Mouse (Mus musculus) ES-E14 (cell line): Measurements from ENCODE around the gene Edn3. TPM values are rescaled to one million over a fixed set of nuclear protein-coding genes. Genes with fewer than 3 reads are reported as not detected.

Experiments
- DNase-seq: peaks from one replicate; pipeline ENCODE4 v3.0.0-alpha.2; 2013; ENCODE audit warnings: low read depth, low spot score
- H3K27ac ChIP-seq: 2 replicates; pipeline ENCODE4 v1.5.1; 2012; ENCODE audit warnings: low read depth, mild to moderate bottlenecking, low read length, moderate library complexity, mixed read lengths; ENCODE audit not compliant: poor library complexity, insufficient read depth, severe bottlenecking
- H3K36me3 ChIP-seq: 2 replicates; pipeline ENCODE4 v1.6.1; 2012; ENCODE audit warnings: mild to moderate bottlenecking, low read length, moderate library complexity, mixed read lengths; ENCODE audit not compliant: control insufficient read depth, poor library complexity, insufficient read depth, severe bottlenecking
- H3K4me1 ChIP-seq, 2 experiments: fragments of 150-350 bp in 1 of 2; sonication (generic) in 1 of 2; 2 replicates each; pipeline ENCODE4 v1.6.1; 2012; ENCODE audit warnings: low read length in 2 of 2, mild to moderate bottlenecking in 1 of 2, mixed read lengths in 1 of 2; ENCODE audit not compliant: control insufficient read depth in 2 of 2, insufficient read depth in 2 of 2, poor library complexity in 1 of 2
- H3K4me3 ChIP-seq, 2 experiments: fragments of 150-350 bp in 1 of 2; sonication (generic) in 1 of 2; 2 replicates each; pipeline ENCODE4 v1.5.1; 2012; ENCODE audit warnings: low read length in 2 of 2, low read depth in 1 of 2, mild to moderate bottlenecking in 1 of 2, mixed read lengths in 1 of 2; ENCODE audit not compliant: insufficient read depth in 1 of 2, poor library complexity in 1 of 2, severe bottlenecking in 1 of 2
- H3K9ac ChIP-seq: 2 replicates; pipeline ENCODE4 v1.6.1; 2012; ENCODE audit warnings: low read depth, mild to moderate bottlenecking, low read length, mixed read lengths; ENCODE audit not compliant: poor library complexity, insufficient read depth, severe bottlenecking
- H3K9me3 ChIP-seq: fragments of 150-350 bp; sonication (generic); 2 replicates; pipeline ENCODE4 v1.6.1; 2012; ENCODE audit warnings: low read depth, mild to moderate bottlenecking, low read length; ENCODE audit not compliant: control insufficient read depth, insufficient read depth
- CHD2 ChIP-seq: IDR thresholded peaks from 2 replicates; pipeline ENCODE4 v1.6.1; 2014; ENCODE audit warnings: mild to moderate bottlenecking, low read depth, low read length, inconsistent platforms
- HCFC1 ChIP-seq: IDR thresholded peaks from 2 replicates; pipeline ENCODE4 v1.6.1; 2012; ENCODE audit warnings: low read length, inconsistent platforms, borderline replicate concordance; ENCODE audit not compliant: insufficient read depth
- MAFK ChIP-seq: IDR thresholded peaks from 2 replicates; pipeline ENCODE4 v1.6.1; 2014; ENCODE audit warnings: mild to moderate bottlenecking, low read depth, low read length, inconsistent platforms; ENCODE audit not compliant: insufficient read depth
- ZC3H11A ChIP-seq: IDR thresholded peaks from 2 replicates; pipeline ENCODE4 v1.6.1; 2012; ENCODE audit warnings: low read depth, mild to moderate bottlenecking, inconsistent platforms, low read length, borderline replicate concordance
- ZNF384 ChIP-seq: IDR thresholded peaks from 2 replicates; pipeline ENCODE4 v1.6.1; 2012; ENCODE audit warnings: low read depth, low read length, inconsistent platforms
- in situ Hi-C, 2 experiments: fragments of 600-800 bp; cut with MboI; formaldehyde crosslinking; loops; one replicate each; pipeline ENCODE4 v1.15.1; 2025; ENCODE audit warnings: low sequenced_read_pairs in 2 of 2, inconsistent platforms in 1 of 2; ENCODE audit not compliant: unreplicated experiment in 2 of 2
- total RNA-seq: library from RNA; depleted of rRNA; stranded (reverse); fragments of 300-350 nt; gene quantifications from 2 replicates; pipeline ENCODE4 v1.2.3, GENCODE M21; 2012; rRNA removed

Edn3 gene
- 0.21 and 0.22 TPM in 2 replicates for total RNA-seq

- Histone ChIP-seq H3K4me3 (peak within 1 kb of the TSS; percentile 65 to 72), H3K36me3 (no peaks in the 10 kb centered on the region), H3K9me3 (no peaks in the 10 kb centered on the region), H3K27ac (no peak within 1 kb of the TSS), H3K9ac (peak within 1 kb of the TSS; percentile 72), H3K4me1 (peaks cover 0 to 3% of the 10 kb centered on the region in 2 experiments; a peak in 1 of 4 replicates)
- no peak for DNase-seq
- in situ Hi-C loops = no loop called here
- TF ChIP-seq ZNF384 (no peak), HCFC1 (no peak), ZC3H11A (no peak), CHD2 (no peak), MAFK (no peak)
Measured at GRCm38 (mm10) chr2:174760479-174761121, at the start of gene Edn3. Gene Edn3, plus strand, starts transcription at chr2:174760619.

DNA sequence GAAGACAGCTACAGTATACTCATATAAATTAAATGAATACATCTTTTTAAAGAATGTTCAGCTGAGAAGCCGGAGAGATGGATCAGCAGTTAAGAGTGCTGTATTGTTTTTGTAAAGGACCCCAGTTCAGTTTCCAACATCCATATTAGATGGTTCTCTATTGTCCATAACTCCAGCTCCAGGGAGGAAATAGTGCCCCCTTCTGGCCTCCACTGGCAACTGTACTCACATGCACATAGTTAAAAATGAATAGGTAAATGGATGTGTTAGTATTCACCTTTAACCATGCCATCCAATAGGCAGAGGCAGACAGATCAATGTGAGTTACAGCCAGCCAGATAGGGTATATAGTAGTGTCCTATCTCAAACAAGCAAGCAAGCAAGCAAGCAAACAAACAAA is 48.4 kb upstream of the Edn3 start:
- no peak for TF ChIP-seq CHD2
- TF ChIP-seq ZC3H11A = peak; percentile 15; the same call in 1 of the 2 replicates
- in situ Hi-C loops = no loop called here
- H3K4me1 ChIP-seq = no peaks in the 10 kb centered on the region; a peak in 1 of 4 replicates
- H3K9me3 ChIP-seq = no peaks in the 10 kb centered on the region
- no peak overlapping the region for H3K9ac ChIP-seq
- no peak overlapping the region for H3K4me3 ChIP-seq
- H3K36me3 ChIP-seq = no peaks in the 10 kb centered on the region
- no peak overlapping the region for H3K27ac ChIP-seq
- no peak for DNase-seq

DNA sequence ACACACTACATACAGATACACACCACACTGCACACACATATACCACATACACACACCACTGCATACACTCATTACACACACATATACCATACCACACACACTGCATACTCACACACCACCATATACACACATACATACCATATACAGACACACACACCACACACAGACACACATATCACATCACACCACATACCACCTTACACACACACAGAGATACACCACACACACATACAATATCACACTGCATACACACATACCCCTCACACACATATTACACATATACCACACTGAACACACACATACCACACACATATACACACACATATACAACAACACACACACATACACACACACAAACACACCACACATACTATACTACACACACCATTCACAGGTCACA is 44.5 kb upstream of the Edn3 start:
- no peak for DNase-seq
- Histone ChIP-seq H3K9ac (no peak overlapping the region), H3K27ac (no peak overlapping the region), H3K4me1 (no peaks in the 10 kb centered on the region), H3K36me3 (no peaks in the 10 kb centered on the region), H3K4me3 (no peak overlapping the region), H3K9me3 (no peaks in the 10 kb centered on the region)
- in situ Hi-C loops = no loop called here
- TF ChIP-seq HCFC1 (no peak), ZNF384 (no peak), CHD2 (no peak), ZC3H11A (no peak), MAFK (no peak)

DNA sequence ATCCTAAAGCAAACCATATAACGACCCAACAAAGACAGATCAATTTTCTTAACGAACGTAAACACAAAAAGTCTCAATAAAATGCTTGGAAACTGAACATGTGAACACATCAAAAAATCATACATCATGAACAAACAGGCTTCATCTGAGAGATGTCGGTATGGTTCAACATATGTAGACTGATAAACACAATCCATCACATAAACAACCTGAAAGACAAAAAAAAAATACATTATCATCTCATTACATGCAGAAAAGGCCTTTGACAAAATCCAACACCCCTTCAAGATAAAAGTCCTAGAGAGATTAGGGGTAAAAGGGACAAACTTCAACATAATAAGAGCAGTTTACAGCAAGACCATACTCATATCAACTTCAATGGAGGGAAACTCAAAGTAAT is 42.6 kb upstream of the Edn3 start:
- H3K4me1 ChIP-seq = no peaks in the 10 kb centered on the region
- H3K4me3 ChIP-seq = no peak overlapping the region
- no peaks in the 10 kb centered on the region for H3K36me3 ChIP-seq
- in situ Hi-C loops = no loop called here
- TF ChIP-seq CHD2 (no peak), MAFK (no peak), ZC3H11A (no peak), ZNF384 (no peak), HCFC1 (no peak)
- no peaks in the 10 kb centered on the region for H3K9me3 ChIP-seq
- no peak overlapping the region for H3K9ac ChIP-seq
- no peak overlapping the region for H3K27ac ChIP-seq
- DNase-seq = no peak
